Mouse (Mus musculus) brain, embryonic 14.5 days (tissue): Measurements from ENCODE around the gene Epsti1. TPM values are rescaled to one million over a fixed set of nuclear protein-coding genes. Genes with fewer than 3 reads are reported as not detected.

Source experiments
- DNase-seq: peaks from one replicate; pipeline ENCODE4 v3.0.0-alpha.2; 2011; ENCODE audit warnings: low read depth
- CTCF ChIP-seq: fragments of 200-500 bp; IDR thresholded peaks from 2 replicates; pipeline ENCODE4 v1.5.1; 2012; ENCODE audit warnings: inconsistent platforms, mild to moderate bottlenecking, moderate library complexity, borderline replicate concordance; ENCODE audit not compliant: insufficient read depth, insufficient read length; ENCODE audit errors: extremely low read depth
- POLR2A ChIP-seq: fragments of 200-500 bp; IDR thresholded peaks from 2 replicates; pipeline ENCODE4 v1.6.1; 2012; ENCODE audit warnings: mild to moderate bottlenecking, inconsistent platforms, borderline replicate concordance; ENCODE audit not compliant: poor library complexity, insufficient read depth, insufficient read length, severe bottlenecking; ENCODE audit errors: extremely low read depth
- polyA plus RNA-seq: library from polyadenylated mRNA; depleted of rRNA; stranded (reverse); fragments of >200 nt; gene quantifications from 2 replicates; pipeline ENCODE4 v1.2.3, GENCODE M21; 2012

The Epsti1 gene
- polyA plus RNA-seq, 1 experiment = 0.15 TPM

DNA sequence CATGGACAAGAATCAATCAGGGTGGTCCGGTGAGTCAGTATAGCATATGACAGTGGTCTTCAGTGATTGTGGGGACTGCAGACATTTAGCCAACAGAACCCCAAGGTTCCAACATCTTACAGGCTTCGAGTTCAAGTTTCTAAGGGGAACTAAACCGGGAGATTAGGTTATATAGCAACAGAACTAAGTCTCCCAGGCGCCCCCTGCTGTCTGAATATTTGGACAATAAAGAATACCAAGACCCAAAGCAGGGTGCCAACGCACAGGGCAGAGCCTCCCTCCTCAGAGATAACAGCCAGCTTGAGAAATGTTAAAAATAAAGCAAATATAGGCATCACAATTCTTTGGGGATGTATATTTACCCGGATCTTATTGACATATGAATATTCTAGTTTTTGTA lies 24.0 kb downstream of the Epsti1 start:
- peak; percentile 76 for DNase-seq
- peak; percentile 59; the same call in 1 of the 2 replicates for TF ChIP-seq CTCF
- TF ChIP-seq POLR2A = no peak

DNA sequence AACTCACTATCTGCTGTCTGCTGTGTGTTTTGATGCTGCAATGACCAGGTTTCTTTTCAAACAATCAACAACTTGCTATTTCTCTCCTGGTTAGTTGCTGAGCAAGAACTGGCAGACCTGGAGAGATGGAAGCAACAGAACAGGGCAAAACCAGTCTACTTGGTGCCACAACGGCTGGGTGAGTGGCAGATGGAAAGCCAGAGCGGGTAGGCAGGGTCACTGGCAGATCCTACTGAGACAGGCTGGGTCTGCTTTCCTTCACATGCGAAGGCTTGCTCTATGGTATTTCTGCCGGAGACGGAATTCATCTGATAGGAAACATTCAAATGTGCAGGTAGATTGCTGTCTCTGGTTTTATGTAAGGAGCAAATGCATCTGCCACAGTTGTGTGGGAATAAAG lies 24.6 kb downstream of the Epsti1 start:
- no peak for DNase-seq
- TF ChIP-seq CTCF = no peak
- no peak for TF ChIP-seq POLR2A

DNA sequence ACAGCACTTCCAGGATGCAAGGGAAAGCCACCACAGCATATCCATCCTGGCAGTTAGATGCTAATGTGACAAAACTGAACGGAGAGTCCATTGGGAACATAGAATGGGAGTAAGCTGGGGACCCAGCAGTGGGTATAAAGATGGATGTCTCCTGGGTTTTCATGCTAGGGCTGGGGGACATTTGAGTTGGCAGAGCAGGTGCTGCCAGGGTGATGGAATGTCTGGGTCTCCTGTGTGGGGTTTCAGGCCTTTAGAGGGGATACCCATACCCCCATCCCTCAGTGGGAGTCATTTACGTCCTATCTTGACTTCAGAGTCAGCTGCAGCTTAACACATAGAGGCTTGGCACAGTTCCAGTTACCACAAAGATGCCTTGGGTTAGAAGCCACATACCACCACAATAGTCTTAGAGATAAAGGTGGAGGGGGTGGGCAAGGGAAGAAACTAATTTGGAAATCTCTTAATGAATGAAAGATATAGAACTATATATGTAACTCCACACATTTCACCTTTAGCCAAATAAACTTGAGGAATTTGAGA lies 25.2 kb downstream of the Epsti1 start:
- TF ChIP-seq POLR2A (no peak), CTCF (no peak)
- DNase-seq = no peak

DNA sequence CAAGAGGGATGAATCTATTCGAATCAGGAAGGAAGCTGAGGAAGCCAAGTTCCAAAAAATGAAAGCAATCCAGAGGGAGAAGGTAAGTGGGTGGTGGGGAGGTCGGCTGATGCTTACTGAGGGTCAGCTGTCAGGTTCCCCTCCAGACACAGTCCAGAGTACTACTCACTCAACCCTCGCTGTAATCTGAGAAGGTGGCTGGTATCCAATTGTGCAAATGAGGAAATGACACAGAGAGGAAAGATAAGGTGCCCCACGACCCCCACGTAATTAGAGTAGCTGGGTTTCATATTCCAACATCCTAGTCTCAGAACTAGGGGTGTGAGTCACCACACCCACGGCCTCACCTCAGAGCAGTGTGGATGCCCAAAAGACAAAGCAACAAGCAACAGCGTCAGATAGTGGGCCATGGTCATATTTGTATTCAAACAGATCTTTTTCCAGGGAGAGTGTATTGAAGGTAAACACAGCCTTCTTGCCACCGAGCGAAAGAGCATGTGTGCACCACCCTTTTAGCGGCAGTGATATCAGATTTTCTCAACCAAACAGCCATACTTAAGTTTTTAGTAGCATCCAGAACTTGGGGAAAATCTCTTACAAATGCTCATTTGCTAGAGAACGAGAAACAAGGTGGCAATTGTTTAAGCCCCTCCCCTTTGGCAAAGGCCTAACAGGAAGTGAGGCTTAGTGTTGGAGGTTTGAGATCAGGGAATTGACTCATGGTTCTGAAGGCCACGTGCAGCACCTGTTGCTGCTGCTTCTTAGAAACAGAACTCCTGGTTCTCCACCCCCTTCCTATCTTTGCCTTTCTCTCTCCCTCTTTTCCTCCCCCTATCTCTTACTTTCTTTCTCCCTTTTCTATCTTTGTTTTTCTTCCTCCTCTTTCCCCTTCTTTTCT lies 28.4 kb downstream of the Epsti1 start:
- DNase-seq = no peak
- TF ChIP-seq CTCF = no peak
- TF ChIP-seq POLR2A = no peak

DNA sequence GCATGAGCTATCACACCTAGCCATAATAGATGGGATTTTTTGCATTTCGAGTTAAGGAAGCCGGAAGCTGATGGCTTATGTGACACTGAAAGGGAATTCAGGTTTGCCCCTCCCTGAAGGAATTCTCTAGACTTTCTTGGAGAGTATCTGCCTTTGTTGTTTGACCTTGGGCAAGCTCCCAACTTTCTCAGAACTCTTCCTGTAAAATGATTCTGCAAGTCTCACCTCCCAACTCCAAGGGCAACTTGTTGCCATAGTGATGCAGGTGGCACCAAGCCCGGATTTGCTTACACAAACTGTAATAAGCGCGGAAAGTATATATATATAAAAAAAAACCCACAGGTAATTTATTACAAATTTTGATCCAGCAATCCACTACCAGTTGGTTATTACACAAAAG lies 29.2 kb downstream of the Epsti1 start:
- peak; percentile 47 for DNase-seq
- TF ChIP-seq POLR2A = no peak
- no peak for TF ChIP-seq CTCF

DNA sequence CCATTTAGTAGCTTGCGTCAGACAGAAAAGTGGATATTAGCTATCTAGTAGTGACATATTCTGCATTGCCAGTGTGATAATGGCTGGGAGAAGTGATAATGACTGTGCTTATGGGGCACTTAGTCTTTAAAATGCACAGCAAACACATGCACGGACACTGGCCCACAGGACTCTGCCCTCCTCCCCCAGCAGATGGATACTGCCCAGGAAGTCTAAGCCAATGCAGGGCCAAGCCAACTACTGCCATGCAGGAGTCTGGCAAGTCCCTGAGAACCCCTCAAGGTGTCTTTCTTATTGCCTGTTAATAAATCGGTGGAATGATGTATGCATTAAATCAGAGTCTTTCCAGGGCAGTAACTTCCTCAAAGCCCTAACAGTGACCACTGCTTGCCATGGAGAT lies 30.4 kb downstream of the Epsti1 start:
- TF ChIP-seq POLR2A = no peak
- no peak for TF ChIP-seq CTCF
- DNase-seq = no peak

DNA sequence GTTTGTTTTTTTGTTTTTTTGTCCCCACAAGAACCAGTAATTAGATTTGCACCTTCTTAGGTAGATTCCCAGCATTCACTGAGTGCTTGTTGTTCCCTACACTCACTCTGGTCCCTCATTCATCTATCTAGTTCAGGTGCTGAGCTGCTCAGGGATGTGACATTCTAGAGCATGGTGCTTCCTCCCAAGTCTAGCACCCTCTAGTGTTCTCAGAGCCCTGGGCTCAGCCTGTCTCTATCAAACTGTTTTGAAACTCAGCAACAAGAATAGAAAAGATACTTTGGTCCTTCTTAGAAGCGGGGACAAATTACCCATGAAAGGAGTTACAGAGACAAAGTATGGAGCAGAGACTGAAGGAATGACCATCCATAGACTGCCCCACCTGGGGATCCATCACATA lies 37.1 kb downstream of the Epsti1 start:
- DNase-seq = no peak
- TF ChIP-seq POLR2A = no peak
- TF ChIP-seq CTCF = peak; percentile 5; the same call in 1 of the 2 replicates

DNA sequence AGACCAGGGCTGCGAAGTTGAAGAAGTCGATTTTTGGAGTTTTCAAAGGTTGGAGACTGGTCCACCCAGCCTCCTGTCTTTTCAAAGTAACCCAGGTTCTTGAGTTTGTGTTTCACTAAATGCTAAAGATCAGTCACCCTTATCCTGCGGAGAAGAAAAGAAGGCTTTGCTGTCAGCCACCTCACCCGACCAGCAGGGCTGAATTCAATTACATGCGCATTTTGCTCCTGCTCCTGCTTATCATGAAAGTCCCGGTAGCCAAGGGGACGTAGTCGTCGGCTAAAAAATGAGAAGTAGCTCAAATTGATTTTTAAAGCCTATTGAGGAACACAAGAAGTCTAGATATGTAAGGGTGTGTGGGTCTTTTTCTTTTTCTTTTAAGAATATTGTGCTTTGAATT lies 38.2 kb downstream of the Epsti1 start:
- TF ChIP-seq CTCF = peak; percentile 9; the same call in 1 of the 2 replicates
- no peak for TF ChIP-seq POLR2A
- peak; percentile 64 for DNase-seq

DNA sequence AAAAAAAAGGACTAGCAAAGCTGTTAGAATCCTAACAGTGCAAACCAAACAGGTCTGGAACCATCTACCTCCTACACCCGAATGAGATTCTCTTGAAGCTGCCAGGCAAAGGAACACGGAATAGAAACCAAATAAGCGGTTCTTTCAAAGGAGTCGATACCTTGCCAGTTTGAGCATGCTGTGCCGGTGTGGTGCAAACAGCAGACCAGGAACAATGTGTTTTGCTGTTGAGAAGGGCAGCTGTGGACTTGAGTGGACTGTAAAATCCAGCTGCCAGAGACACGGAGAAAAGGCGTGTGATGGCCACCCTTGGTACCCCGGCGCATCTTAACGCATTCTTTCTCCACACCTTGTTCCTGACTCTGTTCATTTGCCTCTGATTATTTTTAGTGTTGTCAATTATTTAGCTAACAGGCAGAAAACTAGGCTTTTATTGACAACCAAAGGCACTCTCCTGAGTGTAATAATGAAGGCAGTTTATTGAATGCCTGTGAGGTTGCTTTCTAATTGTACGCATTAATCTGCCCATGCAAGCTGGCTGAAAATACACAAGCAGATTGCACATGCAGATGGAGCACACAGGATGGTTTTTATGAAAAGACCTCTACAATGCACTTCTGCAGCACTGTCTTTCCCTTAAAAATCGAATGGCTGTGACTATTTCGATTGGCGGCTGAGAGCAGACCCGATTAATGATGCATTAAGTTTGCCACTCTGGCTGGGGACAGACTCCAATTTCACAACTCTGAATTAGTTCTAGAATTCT lies 38.9 kb downstream of the Epsti1 start:
- TF ChIP-seq CTCF = no peak
- peak; percentile 87 for DNase-seq

DNA sequence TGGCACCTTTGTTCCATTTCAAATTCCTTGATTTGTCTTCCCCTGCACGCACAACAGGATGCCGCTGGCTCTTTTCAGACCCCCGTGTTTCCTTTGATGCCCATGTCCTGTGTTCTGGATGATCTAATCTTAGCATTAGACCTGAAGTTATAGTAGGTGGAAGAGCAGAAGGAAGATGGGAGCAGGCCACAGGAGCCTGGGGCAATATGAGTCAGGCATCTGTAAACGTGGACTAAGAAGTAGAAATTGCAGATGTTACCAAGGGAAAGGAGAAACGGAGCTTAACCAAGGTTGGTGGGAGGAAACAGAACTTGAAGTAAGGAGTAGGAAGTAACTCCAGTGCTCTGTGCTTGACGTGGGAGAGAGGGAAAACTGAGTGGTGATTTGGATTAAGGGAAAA lies 57.7 kb downstream of the Epsti1 start:
- no peak for DNase-seq
- TF ChIP-seq CTCF = no peak
- TF ChIP-seq POLR2A = no peak

DNA sequence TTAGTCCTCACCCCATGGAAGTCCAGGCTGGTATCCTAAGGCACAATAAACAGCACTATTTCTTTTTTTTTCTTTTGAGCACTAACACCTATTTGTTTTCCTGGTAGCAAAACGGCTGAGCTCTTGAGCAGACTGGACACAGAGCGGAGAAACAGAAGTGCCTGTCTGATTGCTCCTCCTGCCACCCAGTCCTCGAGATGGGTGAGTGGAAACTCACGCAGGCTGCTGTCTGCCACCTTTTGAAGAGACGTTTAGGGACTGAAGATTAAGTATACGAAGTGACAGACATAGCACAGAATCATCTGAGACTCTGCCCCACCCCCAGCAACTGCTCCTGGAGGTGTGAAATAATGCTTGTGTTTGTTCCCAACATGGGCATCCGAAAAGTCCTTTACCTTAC lies 59.5 kb downstream of the Epsti1 start:
- DNase-seq = peak; percentile 64
- TF ChIP-seq CTCF = no peak
- no peak for TF ChIP-seq POLR2A
